Mouse (Mus musculus) liver, embryonic 14.5 days (tissue): ENCODE measurements at regions not wholly inside any gene's neighbourhood (a gene's known extent, or its start where the extent isn't known, plus 50 kb on each side); places are given as distances from the start of the nearest gene placed in this dataset.

Source experiments
- CTCF ChIP-seq: IDR thresholded peaks from 2 replicates; pipeline ENCODE4 v1.5.1; 2016; ENCODE audit warnings: antibody characterized with exemption, low read depth, control low read depth
- EP300 ChIP-seq: IDR thresholded peaks from 2 replicates; pipeline ENCODE4 v1.6.1; 2016; ENCODE audit warnings: antibody characterized with exemption, low read depth

DNA sequence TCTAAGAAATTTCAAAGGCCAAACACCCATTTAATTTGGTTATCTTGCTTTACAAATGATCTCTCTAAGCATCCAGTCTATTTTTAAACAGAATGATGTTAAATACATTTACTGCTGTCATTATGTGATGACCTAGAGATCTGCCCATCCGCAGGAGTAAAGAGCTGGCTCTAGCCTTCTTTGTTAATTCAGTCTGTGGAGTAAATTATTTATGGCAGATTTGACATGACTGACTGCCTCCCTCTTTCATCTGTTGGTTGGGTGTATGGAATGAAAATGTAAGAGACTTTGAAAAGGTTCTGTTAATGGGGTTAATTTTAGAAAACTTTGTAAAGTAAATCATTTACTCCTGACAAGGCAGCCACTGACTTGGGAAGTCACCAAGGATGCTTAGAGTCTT is 123.3 kb downstream of the Tex29 start:
- TF ChIP-seq CTCF (no peak), EP300 (no peak)
